8 mouse cellular contexts compared by ENCODE assay signal in the genomic region with DNA sequence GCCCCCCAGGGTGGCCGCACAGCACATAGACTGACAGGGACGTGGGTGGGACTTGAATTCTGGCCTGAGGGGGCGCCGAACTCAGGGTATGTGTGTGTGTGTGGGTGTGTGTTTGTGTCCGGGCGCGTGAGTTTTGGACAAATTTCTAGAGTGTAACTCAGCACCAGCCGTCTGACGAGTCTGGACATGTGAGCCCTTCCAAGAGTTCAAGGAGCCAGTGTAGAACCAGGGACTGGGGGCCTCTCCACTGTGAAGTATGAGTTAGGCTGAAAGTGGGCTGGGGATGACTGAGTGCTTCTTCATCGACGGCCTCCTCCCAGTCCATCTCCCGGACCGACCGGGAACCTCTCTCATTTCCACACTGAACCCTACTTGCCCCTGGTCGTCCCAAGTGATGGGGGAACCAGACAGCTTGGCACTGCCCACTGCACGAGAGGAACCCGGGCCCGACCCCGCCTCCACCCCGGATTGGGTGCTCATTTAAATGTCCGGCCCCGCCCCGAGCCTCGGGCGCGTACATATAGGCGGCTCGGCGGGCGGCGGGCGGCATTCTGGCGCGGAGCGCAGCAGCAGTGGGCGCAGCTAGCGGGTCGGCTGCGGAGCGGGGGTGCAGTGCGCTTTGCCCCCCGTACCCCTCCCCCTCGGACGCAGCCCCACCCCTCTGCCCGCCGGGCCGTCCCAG. TPM values are rescaled to one million over a fixed set of nuclear protein-coding genes. Genes with fewer than 3 reads are reported as not detected.
A peak's percentile ranks its signal among the peaks of the same experiment; 100 is the strongest.
DNase-seq lines count a peak whose midpoint lies in the region; ATAC-seq lines count a peak whose summit lies in the region.

A gene (plus strand): TSS at position 496 of the 682 bp plus-strand sequence.

- peak within 1 kb of the TSS; percentile 96 for H3K27ac ChIP-seq in embryonic facial prominence, embryonic 14.5 days (replicated peaks; ENCODE audit: low read depth, low read length)
- peak within 1 kb of the TSS; percentile 98 for H3K27ac ChIP-seq in limb, embryonic 12.5 days
- H3K27ac ChIP-seq in midbrain, embryonic 13.5 days, result peak within 1 kb of the TSS; percentile 100

- H3K9me3 ChIP-seq in embryonic facial prominence, embryonic 14.5 days (ENCODE audit: control insufficient read depth, low read length), result no peaks in the 10 kb centered on the region
- H3K9me3 ChIP-seq in limb, embryonic 12.5 days, result no peaks in the 10 kb centered on the region
- H3K9me3 ChIP-seq in midbrain, embryonic 13.5 days, result no peaks in the 10 kb centered on the region

- DNase-seq in cerebellum, postnatal 25 days, result peak; percentile 37 to 65
- DNase-seq in cerebellum, adult 8-10 months, result no peak
- DNase-seq in embryonic facial prominence, embryonic 14.5 days (ENCODE audit: low spot score), result peak; percentile 95
- DNase-seq in heart, adult 8-10 months (ENCODE audit: low spot score), result peak; percentile 69
- peak; percentile 72 to 79 for DNase-seq in kidney, adult 8-10 months
- peak; percentile 81 to 94 for DNase-seq in spleen, adult 18-20 months

- peak within 1 kb of the TSS; percentile 100 for H3K9ac ChIP-seq in embryonic facial prominence, embryonic 14.5 days (ENCODE audit: low read depth, low read length)
- H3K9ac ChIP-seq in limb, embryonic 12.5 days (replicated peaks), result peak within 1 kb of the TSS; percentile 100
- H3K9ac ChIP-seq in midbrain, embryonic 13.5 days (replicated peaks), result peak within 1 kb of the TSS; percentile 99

- 9% methylated on average over 21 of the region's 47 CpGs for WGBS in embryonic facial prominence, embryonic 14.5 days
- WGBS in limb, embryonic 12.5 days, result 7% methylated on average over 35 of the region's 47 CpGs
- WGBS in midbrain, embryonic 13.5 days, result 7% methylated on average over 38 of the region's 47 CpGs

- H3K4me1 ChIP-seq in embryonic facial prominence, embryonic 14.5 days (ENCODE audit: control insufficient read depth, insufficient read depth, low read length), result peaks cover 13% of the 10 kb centered on the region
- H3K4me1 ChIP-seq in limb, embryonic 12.5 days (replicated peaks), result peaks cover 47% of the 10 kb centered on the region
- peaks cover 60% of the 10 kb centered on the region for H3K4me1 ChIP-seq in midbrain, embryonic 13.5 days (replicated peaks)

- peaks cover 33% of the 10 kb centered on the region for H3K36me3 ChIP-seq in embryonic facial prominence, embryonic 14.5 days (ENCODE audit: control insufficient read depth, insufficient read depth, low read length)
- H3K36me3 ChIP-seq in limb, embryonic 12.5 days, result peaks cover 36% of the 10 kb centered on the region
- peaks cover 33% of the 10 kb centered on the region for H3K36me3 ChIP-seq in midbrain, embryonic 13.5 days

- H3K4me2 ChIP-seq in embryonic facial prominence, embryonic 14.5 days (ENCODE audit: low read depth, low read length), result peak within 1 kb of the TSS; percentile 67
- peak within 1 kb of the TSS; percentile 94 for H3K4me2 ChIP-seq in limb, embryonic 12.5 days
- peak within 1 kb of the TSS; percentile 97 for H3K4me2 ChIP-seq in midbrain, embryonic 13.5 days (replicated peaks)

- peak within 1 kb of the TSS; percentile 99 for H3K4me3 ChIP-seq in embryonic facial prominence, embryonic 14.5 days (ENCODE audit: low read depth, low read length)
- H3K4me3 ChIP-seq in limb, embryonic 12.5 days (replicated peaks), result peak within 1 kb of the TSS; percentile 100
- peak within 1 kb of the TSS; percentile 94 for H3K4me3 ChIP-seq in midbrain, embryonic 13.5 days (replicated peaks)

- ATAC-seq in embryonic facial prominence, embryonic 14.5 days (ENCODE audit: low read depth), result peak; percentile 89
- ATAC-seq in limb, embryonic 12.5 days (ENCODE audit: insufficient number of reproducible peaks, insufficient read depth, low FRiP score, low TSS enrichment, low read depth), result peak; percentile 86
- ATAC-seq in midbrain, embryonic 13.5 days, result peak; percentile 84

- H3K27me3 ChIP-seq in embryonic facial prominence, embryonic 14.5 days (replicated peaks; ENCODE audit: control insufficient read depth, insufficient read depth, low read length), result no peaks in the 10 kb centered on the region
- H3K27me3 ChIP-seq in limb, embryonic 12.5 days, result no peaks in the 10 kb centered on the region
- H3K27me3 ChIP-seq in midbrain, embryonic 13.5 days, result no peaks in the 10 kb centered on the region

RNA-seq across cellular contexts. Expression of the gene that starts here (rescaled TPM):
- polyA plus RNA-seq in embryonic facial prominence, embryonic 14.5 days (2014; fragmentation: Nextera tagmentation; extraction: Ambion mirVana), result 488 and 603 TPM in 2 replicates
- 1 to 10 TPM; 2.3 to 3.3 (median 3.2) TPM for total RNA-seq in heart, adult 8-10 months (2022)
- polyA plus RNA-seq in limb, embryonic 12.5 days (2016; fragmentation: Nextera tagmentation; extraction: Ambion mirVana), result 1,451 and 1,538 TPM in 2 replicates
- 1,749 and 1,885 TPM in 2 replicates for polyA plus RNA-seq in midbrain, embryonic 13.5 days (2015; fragmentation: Nextera tagmentation; extraction: Ambion mirVana)
